ENCODE assay signal across 32 mouse cellular contexts in genomic region chr7:52317121-52317520, GRCm38 (mm10).
DNase-seq lines count a peak whose midpoint lies in the region; ATAC-seq and TF ChIP-seq lines count a peak whose summit lies in the region.
"Had no signal": no experiment of that assay in that cellular context is flagged by ENCODE, and none has a peak within 500 bp of the region (broad histone marks: within the 10 kb centered on the region; RNA-seq: fewer than 3 reads in every experiment).

No protein-coding gene starts in this region.

- no peak overlapping the region for H3K4me2 ChIP-seq in forebrain, postnatal 0 days (ENCODE audit: low read depth)
- H3K4me2 ChIP-seq: embryonic facial prominence, embryonic 13.5 days; forebrain, embryonic 13.5 days; heart, embryonic 13.5 days; hindbrain, embryonic 14.5 days had no signal

- H3K27me3 ChIP-seq in forebrain, postnatal 0 days (ENCODE audit: insufficient read depth, low read length): no peaks in the 10 kb centered on the region
- H3K27me3 ChIP-seq in forebrain, embryonic 10.5 days (ENCODE audit: poor library complexity, severe bottlenecking): no peaks in the 10 kb centered on the region
- H3K27me3 ChIP-seq: CH12.LX; embryonic facial prominence, embryonic 13.5 days; forebrain, embryonic 13.5 days; heart, embryonic 13.5 days; Patski had no signal

- ATAC-seq in forebrain, postnatal 0 days: no peak
- ATAC-seq: forebrain, embryonic 13.5 days; hindbrain, postnatal 0 days; inflammation-experienced regulatory T-cells, adult 6 months; intestine, embryonic 16.5 days; Patski had no signal

- H3K4me1 ChIP-seq in forebrain, postnatal 0 days (ENCODE audit: insufficient read depth): no peaks in the 10 kb centered on the region
- H3K4me1 ChIP-seq in forebrain, embryonic 10.5 days: no peaks in the 10 kb centered on the region
- H3K4me1 ChIP-seq: embryonic facial prominence, embryonic 10.5 days; embryonic facial prominence, embryonic 13.5 days; forebrain, embryonic 13.5 days; heart, embryonic 10.5 days; heart, embryonic 13.5 days had no signal

- H3K36me3 ChIP-seq in forebrain, postnatal 0 days (ENCODE audit: insufficient read depth): no peaks in the 10 kb centered on the region
- H3K36me3 ChIP-seq in forebrain, embryonic 10.5 days (replicated peaks): no peaks in the 10 kb centered on the region
- H3K36me3 ChIP-seq: embryonic facial prominence, embryonic 10.5 days; embryonic facial prominence, embryonic 13.5 days; G1E; heart, embryonic 10.5 days; heart, embryonic 13.5 days had no signal

- 41% methylated on average over 1 of the region's 1 CpGs for WGBS in forebrain, postnatal 0 days
- WGBS in forebrain, embryonic 10.5 days: 92% methylated on average over 1 of the region's 1 CpGs

- no peak overlapping the region for H3K4me3 ChIP-seq in forebrain, postnatal 0 days (ENCODE audit: low read depth, low read length)
- H3K4me3 ChIP-seq in forebrain, embryonic 10.5 days: no peak overlapping the region
- H3K4me3 ChIP-seq: embryonic facial prominence, embryonic 10.5 days; embryonic facial prominence, embryonic 13.5 days; erythroblast, embryonic 14.5 days; forebrain, embryonic 13.5 days; gastrocnemius, adult 2 months; heart, embryonic 10.5 days; heart, embryonic 13.5 days had no signal

- peak; percentile 27 for DNase-seq in forebrain, postnatal 0 days
- no peak for DNase-seq in forebrain, embryonic 10.5 days (ENCODE audit: extremely low spot score, low spot score)
- DNase-seq in layer of hippocampus, adult 9-10 months (ENCODE audit: low spot score): peak; percentile 3
- no peak for DNase-seq in layer of hippocampus, postnatal 10 days (ENCODE audit: low spot score in 2 of 2)
- peak; percentile 1 for DNase-seq in telencephalon, adult 2 months (ENCODE audit: low read depth, low spot score)
- DNase-seq in gastrocnemius, adult 18-20 months (ENCODE audit: low spot score): no peak
- DNase-seq: adrenal gland, postnatal 10 days; adrenal gland, postnatal 36 days; B cell, adult 2 months; cerebellum, adult 11-12 months; cerebellum, adult 8-10 months; cerebellum, postnatal 10 days; cerebellum, postnatal 36 days; embryo, embryonic 11 days; gastrocnemius, adult 2 months; gastrocnemius, postnatal 14 days; heart, adult 11 months; heart, postnatal 14 days; heart, postnatal 4 days had no signal

- no peak overlapping the region for H3K27ac ChIP-seq in forebrain, postnatal 0 days (ENCODE audit: low read depth, low read length)
- no peak overlapping the region for H3K27ac ChIP-seq in forebrain, embryonic 10.5 days
- H3K27ac ChIP-seq: embryonic facial prominence, embryonic 10.5 days; embryonic facial prominence, embryonic 13.5 days; forebrain, embryonic 13.5 days; gastrocnemius, adult 2 months; heart, embryonic 10.5 days; heart, embryonic 13.5 days; hindbrain, embryonic 14.5 days; hindbrain, postnatal 0 days had no signal

- H3K9me3 ChIP-seq in forebrain, postnatal 0 days (ENCODE audit: low read length): no peaks in the 10 kb centered on the region
- no peaks in the 10 kb centered on the region for H3K9me3 ChIP-seq in forebrain, embryonic 10.5 days
- H3K9me3 ChIP-seq: embryonic facial prominence, embryonic 10.5 days; embryonic facial prominence, embryonic 13.5 days; forebrain, embryonic 13.5 days; G1E; heart, embryonic 10.5 days; heart, embryonic 13.5 days had no signal

- TF ChIP-seq CTCF in forebrain, postnatal 0 days (IDR thresholded peaks at IDR 0.05; ENCODE audit: low read depth): no peak

- no peak overlapping the region for H3K9ac ChIP-seq in forebrain, postnatal 0 days
- H3K9ac ChIP-seq: embryonic facial prominence, embryonic 13.5 days; forebrain, embryonic 13.5 days; heart, embryonic 13.5 days; hindbrain, embryonic 14.5 days had no signal

Comparison
In these comparisons a context has a peak if more than half of its experiments do, and no peak if none do; other contexts are left out.
1. DNase-seq: peak in forebrain, postnatal 0 days (single experiment), layer of hippocampus, adult 9-10 months (single experiment) and telencephalon, adult 2 months (single experiment); none in forebrain, embryonic 10.5 days (single experiment), layer of hippocampus, postnatal 10 days (0 of 2) and gastrocnemius, adult 18-20 months (single experiment).